Mouse (Mus musculus): ENCODE results near the gene Madd.

Gene Madd

DNA sequence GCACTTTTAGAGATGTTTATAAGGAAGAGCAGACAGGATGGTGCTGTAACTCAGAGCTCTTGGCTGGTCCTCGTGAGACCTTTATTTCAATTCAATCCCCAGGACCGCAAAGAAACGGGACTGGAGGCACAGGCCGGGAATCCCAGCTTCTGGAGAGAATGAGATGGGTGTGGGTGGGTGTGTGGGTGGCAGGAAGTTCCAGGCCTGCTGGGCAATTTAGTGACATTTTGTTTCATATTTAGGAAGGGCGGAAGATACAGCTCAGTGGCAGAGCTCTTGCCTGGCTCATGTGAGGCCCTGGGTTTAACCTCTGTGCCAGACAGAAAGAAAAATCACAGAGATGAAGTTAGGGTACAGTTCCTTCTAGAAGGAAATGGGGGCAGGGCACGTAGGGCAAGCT, 93.4 kb downstream of the Madd start:
- no peak for DNase-seq (ENCODE audit: low spot score)

DNA sequence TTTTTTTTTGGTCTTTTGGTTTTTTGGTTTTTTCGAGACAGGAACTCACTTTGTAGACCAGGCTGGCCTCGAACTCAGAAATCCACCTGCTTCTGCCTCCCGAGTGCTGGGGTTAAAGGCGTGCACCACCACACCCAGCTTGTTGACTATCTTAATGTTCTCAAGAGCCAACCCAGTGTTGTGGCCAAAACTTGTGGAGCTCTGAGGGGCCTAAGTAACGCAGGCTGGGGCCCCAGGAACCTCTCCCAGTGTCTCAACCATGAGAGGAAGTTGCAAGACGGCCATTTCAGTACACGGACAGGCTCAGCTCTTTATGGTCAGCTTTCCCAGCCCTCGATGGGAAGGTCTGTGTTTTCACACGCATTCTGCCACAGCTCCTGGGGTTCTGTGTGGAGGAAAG, 94.7 kb downstream of the Madd start:
- DNase-seq (ENCODE audit: low spot score), result no peak

DNA sequence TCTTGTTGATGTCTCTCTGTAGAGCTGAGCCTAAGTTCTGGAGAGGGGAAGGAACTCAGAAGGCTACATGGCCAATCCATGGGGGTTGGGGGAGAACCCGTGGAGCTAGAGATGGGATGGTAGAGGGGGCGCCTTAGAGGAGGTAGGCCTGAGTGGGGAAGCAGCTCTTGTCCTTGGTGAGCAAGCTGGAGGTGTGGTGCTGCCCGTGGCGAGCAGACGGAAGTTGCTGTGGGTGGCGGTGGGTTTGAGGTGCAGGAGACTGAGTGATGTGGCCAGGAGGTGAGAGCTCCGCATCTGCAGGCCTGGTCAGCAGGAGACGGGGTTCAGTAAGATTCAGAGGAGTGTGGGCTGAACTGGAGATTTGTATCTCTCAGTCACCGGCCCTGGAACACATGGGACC, 96.2 kb downstream of the Madd start:
- DNase-seq (ENCODE audit: low spot score), result no peak

Data from urinary bladder, postnatal 10 days (tissue).